ENCODE assay signal across 7 mouse cellular contexts in the genomic region with DNA sequence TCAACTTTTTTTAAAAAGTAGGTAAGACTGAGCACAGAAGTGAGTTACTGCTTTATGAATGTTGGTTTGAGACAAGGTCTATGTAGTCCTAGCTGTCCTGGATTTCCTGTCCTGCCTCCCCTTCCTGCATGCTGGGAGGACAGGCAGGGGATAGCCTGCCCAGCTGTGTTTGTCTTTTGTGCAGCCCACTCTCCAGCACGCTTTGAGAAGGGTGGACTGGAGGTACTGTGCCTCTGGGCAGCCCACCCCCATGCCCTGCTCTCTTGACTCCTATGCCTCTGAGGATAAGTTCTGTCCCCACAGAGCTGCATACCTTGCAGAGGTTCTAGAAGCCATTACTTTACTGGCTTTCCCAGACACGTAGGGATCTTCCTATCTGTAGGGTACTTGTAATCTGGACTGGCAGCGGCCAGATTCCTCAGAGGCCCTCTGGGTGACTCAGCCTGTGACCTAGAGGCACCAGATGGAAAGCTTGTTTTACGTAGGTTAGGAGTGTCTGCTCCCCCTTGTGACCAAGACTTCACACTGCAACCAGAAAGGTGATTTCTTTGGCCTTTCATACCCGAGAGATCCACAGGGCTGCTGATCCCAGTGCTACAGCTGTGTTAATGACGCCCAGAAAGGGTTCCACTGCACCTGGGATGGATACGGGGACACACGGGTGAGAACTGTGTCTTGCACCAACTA. TPM values are rescaled to one million over a fixed set of nuclear protein-coding genes. Genes with fewer than 3 reads are reported as not detected.
DNase-seq lines count a peak whose midpoint lies in the region; ATAC-seq and TF ChIP-seq lines count a peak whose summit lies in the region.

No protein-coding gene starts in this region.

- no peak; a peak in 1 of 4 replicates for TF ChIP-seq POLR2A in MEL (IDR thresholded peaks at IDR 0.05; ENCODE audit: control insufficient read depth in 1 of 2, insufficient read depth in 1 of 2, low read depth in 1 of 2, low read length in 2 of 2, poor library complexity in 1 of 2)

- DNase-seq in MEL (ENCODE audit: low read depth, low spot score) = peak; percentile 82
- DNase-seq in brain, adult 2 months (ENCODE audit: low read depth, low spot score) = peak; percentile 95
- peak; percentile 92 for DNase-seq in heart, postnatal 0 days (ENCODE audit: low spot score)
- peak; percentile 78 for DNase-seq in kidney, postnatal 14 days
- DNase-seq in lung, postnatal 14 days = peak; percentile 71
- DNase-seq in retina, adult 2 months (ENCODE audit: low read depth, low spot score) = peak; percentile 66

- 13% methylated on average over 8 of the region's 8 CpGs for WGBS in heart, postnatal 0 days

- no peaks in the 10 kb centered on the region for H3K27me3 ChIP-seq in MEL (ENCODE audit: control insufficient read depth in 1 of 2, insufficient read depth in 2 of 2, low read length in 2 of 2)
- H3K27me3 ChIP-seq in heart, postnatal 0 days (ENCODE audit: control insufficient read depth, insufficient read depth, low read length) = no peaks in the 10 kb centered on the region

- H3K4me1 ChIP-seq in MEL (ENCODE audit: control insufficient read depth in 1 of 2, insufficient read depth in 2 of 2, low read length in 2 of 2) = 0 out of 4 replicates have a peak, but pooled peaks cover 0 to 4% of the 10 kb centered on the region in 2 experiments
- H3K4me1 ChIP-seq in heart, postnatal 0 days (ENCODE audit: control insufficient read depth, insufficient read depth) = 0 out of 2 replicates have a peak, but pooled peaks cover 3% of the 10 kb centered on the region

- H3K9ac ChIP-seq in MEL (ENCODE audit: control insufficient read depth, low read depth, low read length, poor library complexity, severe bottlenecking) = no peak overlapping the region
- H3K9ac ChIP-seq in heart, postnatal 0 days (replicated peaks; ENCODE audit: low read depth, low read length) = no peak overlapping the region; the same call in 1 of the 2 replicates

- H3K79me2 ChIP-seq in MEL (ENCODE audit: control insufficient read depth, insufficient read depth, low read length, poor library complexity) = no peaks in the 10 kb centered on the region

- H3K9me3 ChIP-seq in MEL (replicated peaks; ENCODE audit: insufficient read depth, low read length) = no peaks in the 10 kb centered on the region
- H3K9me3 ChIP-seq in heart, postnatal 0 days (replicated peaks; ENCODE audit: control insufficient read depth, low read length) = no peaks in the 10 kb centered on the region

- H3K4me2 ChIP-seq in heart, postnatal 0 days (ENCODE audit: low read depth, low read length) = 0 out of 2 replicates have a peak overlapping the region, but pooled peaks have one; percentile 21

- TF ChIP-seq EP300 in MEL (IDR thresholded peaks at IDR 0.05; ENCODE audit: low read depth in 1 of 2, low read length in 2 of 2) = no peak
- 0 out of 2 replicates have a peak, but pooled peaks have one; percentile 38 for TF ChIP-seq EP300 in heart, postnatal 0 days (IDR thresholded peaks at IDR 0.05; ENCODE audit: low read depth)

- H3K36me3 ChIP-seq in MEL (ENCODE audit: control insufficient read depth in 1 of 2, insufficient read depth in 2 of 2, low read length in 2 of 2) = peaks cover 0 to 6% of the 10 kb centered on the region in 2 experiments; a peak in 3 of 4 replicates
- H3K36me3 ChIP-seq in heart, postnatal 0 days (replicated peaks; ENCODE audit: control insufficient read depth, insufficient read depth, low read length) = peaks cover 41% of the 10 kb centered on the region

- peak; percentile 36 for TF ChIP-seq RAD21 in MEL (IDR thresholded peaks at IDR 0.05; ENCODE audit: low read depth, low read length)

- no peak overlapping the region for H3K4me3 ChIP-seq in MEL (ENCODE audit: control insufficient read depth in 1 of 2, insufficient read depth in 1 of 2, low read depth in 2 of 2, low read length in 2 of 2)
- no peak overlapping the region for H3K4me3 ChIP-seq in heart, postnatal 0 days (ENCODE audit: low read depth, low read length)

- ATAC-seq in erythroblast, adult 5-6 weeks (replicated peaks; ENCODE audit: low FRiP score, poor library complexity, severe bottlenecking) = peak; percentile 95
- ATAC-seq in heart, postnatal 0 days (ENCODE audit: insufficient read depth, low read depth) = peak; percentile 88

- TF ChIP-seq CTCF in MEL (IDR thresholded peaks at IDR 0.05 in 2 of 3, conservative IDR thresholded peaks at IDR 0.05 in 1 of 3; ENCODE audit: control insufficient read depth in 1 of 3, insufficient read depth in 1 of 3, low read depth in 2 of 3, low read length in 3 of 3, poor library complexity in 1 of 3, severe bottlenecking in 1 of 3) = peak in 2 of 3 experiments; percentile 51 to 58; a peak in 4 of 6 replicates
- peak; percentile 86 for TF ChIP-seq CTCF in heart, postnatal 0 days (IDR thresholded peaks at IDR 0.05; ENCODE audit: low read depth)

- H3K27ac ChIP-seq in MEL (ENCODE audit: control insufficient read depth, low read depth, low read length) = no peak overlapping the region
- peak overlapping the region; percentile 91 for H3K27ac ChIP-seq in heart, postnatal 0 days (ENCODE audit: low read depth)

TF ChIP-seq in MEL, 35 proteins besides CTCF, POLR2A, EP300 and RAD21:
- TF ChIP-seq RCOR1 (IDR thresholded peaks at IDR 0.05; ENCODE audit: low read depth, low read length) (peak; percentile 51; the same call in 1 of the 2 replicates), E2F4 (IDR thresholded peaks at IDR 0.05; ENCODE audit: borderline replicate concordance, low read depth, low read length) (no peak), SMC3 (IDR thresholded peaks at IDR 0.05; ENCODE audit: low read depth, low read length) (peak; percentile 59), HCFC1 (IDR thresholded peaks at IDR 0.05; ENCODE audit: low read depth, low read length) (no peak)

RNA-seq across cellular contexts. Expression of a gene that starts 17.9 kb away (rescaled TPM):
- 2.9 and 4.4 TPM in 2 replicates for total RNA-seq in MEL (2012; rRNA removed)
- polyA plus RNA-seq in MEL (2012; ENCODE audit: insufficient read depth in 1 of 2, insufficient read length in 2 of 2, low read depth in 1 of 2, low replicate concordance in 2 of 2, missing spikeins in 1 of 2) = 1 to 10 TPM in 1 of 2 experiments, not detected in 1; 9.3 TPM
- 2.3 TPM in 1 of 2 replicates, not detected in the other for total RNA-seq in erythroblast, adult 5-6 weeks (2015; ENCODE audit: low replicate concordance)
- total RNA-seq in erythroblast, adult 5-6 weeks (2017; ENCODE audit: low replicate concordance) = 1.5 and 7.5 TPM in 2 replicates
- total RNA-seq in heart, postnatal 0 days (2014; rRNA removed; ENCODE audit: low replicate concordance) = 7.3 and 14.6 TPM in 2 replicates
- polyA plus RNA-seq in heart, postnatal 0 days (2015; fragmentation: Nextera tagmentation; extraction: Ambion mirVana) = 5.6 and 6.6 TPM in 2 replicates

RNA-seq across cellular contexts. Expression of a gene that starts 39.5 kb away (rescaled TPM):
- total RNA-seq in MEL (2012; rRNA removed) = 57.4 and 63.6 TPM in 2 replicates
- polyA plus RNA-seq in MEL (2012; ENCODE audit: insufficient read depth in 1 of 2, insufficient read length in 2 of 2, low read depth in 1 of 2, low replicate concordance in 2 of 2, missing spikeins in 1 of 2) = 10 to 100 TPM in 1 of 2 experiments, not detected in 1; 97.1 TPM
- total RNA-seq in erythroblast, adult 5-6 weeks (2015; ENCODE audit: low replicate concordance) = 2.5 and 9.4 TPM in 2 replicates
- 17.7 and 30.0 TPM in 2 replicates for total RNA-seq in erythroblast, adult 5-6 weeks (2017; ENCODE audit: low replicate concordance)
- 5.7 and 43.7 TPM in 2 replicates for total RNA-seq in heart, postnatal 0 days (2014; rRNA removed; ENCODE audit: low replicate concordance)
- polyA plus RNA-seq in heart, postnatal 0 days (2015; fragmentation: Nextera tagmentation; extraction: Ambion mirVana) = 4.7 and 7.2 TPM in 2 replicates

RNA-seq across cellular contexts. Expression of a gene that starts 52.6 kb away (rescaled TPM):
- total RNA-seq in MEL (2012; rRNA removed) = 38.0 and 50.7 TPM in 2 replicates
- polyA plus RNA-seq in MEL (2012; ENCODE audit: insufficient read depth in 1 of 2, insufficient read length in 2 of 2, low read depth in 1 of 2, low replicate concordance in 2 of 2, missing spikeins in 1 of 2) = 10 to 100 TPM in 1 of 2 experiments, not detected in 1; 87.6 TPM
- total RNA-seq in erythroblast, adult 5-6 weeks (2015; ENCODE audit: low replicate concordance) = not detected in 2 replicates
- 2.0 and 4.3 TPM in 2 replicates for total RNA-seq in erythroblast, adult 5-6 weeks (2017; ENCODE audit: low replicate concordance)
- 9.8 and 10.7 TPM in 2 replicates for total RNA-seq in heart, postnatal 0 days (2014; rRNA removed; ENCODE audit: low replicate concordance)
- polyA plus RNA-seq in heart, postnatal 0 days (2015; fragmentation: Nextera tagmentation; extraction: Ambion mirVana) = 7.7 and 9.6 TPM in 2 replicates
